Mouse (Mus musculus) lung, postnatal 0 days (tissue): ENCODE data around the gene Ptpro.

Source experiments
- CTCF ChIP-seq: IDR thresholded peaks from 2 replicates; pipeline ENCODE4 v1.5.1; 2016; ENCODE audit warnings: antibody characterized with exemption, mild to moderate bottlenecking
- EP300 ChIP-seq: IDR thresholded peaks from 2 replicates; pipeline ENCODE4 v1.6.1; 2016; ENCODE audit warnings: antibody characterized with exemption, mild to moderate bottlenecking, control low read depth

- TF ChIP-seq CTCF (no peak), EP300 (no peak)
Observed at GRCm38 (mm10) chr6:137294973-137295820, 43.1 kb downstream of the Ptpro start.
